Mouse (Mus musculus) ES-Bruce4 (cell line): ENCODE measurements at regions not wholly inside any gene's neighbourhood (a gene's known extent, or its start where the extent isn't known, plus 50 kb on each side); places are given as distances from the start of the nearest gene placed in this dataset.

Experiments used
- H3K27ac ChIP-seq: 2 replicates; pipeline ENCODE4 v1.5.1; 2012; ENCODE audit warnings: low read length, inconsistent platforms; ENCODE audit not compliant: insufficient read depth
- H3K27me3 ChIP-seq: 2 replicates; pipeline ENCODE4 v1.6.1; 2012; ENCODE audit warnings: mild to moderate bottlenecking, low read length, inconsistent platforms; ENCODE audit not compliant: control insufficient read depth, poor library complexity, insufficient read depth, severe bottlenecking
- H3K36me3 ChIP-seq: 2 replicates; pipeline ENCODE4 v1.6.1; 2012; ENCODE audit warnings: inconsistent platforms, mild to moderate bottlenecking, low read length, moderate library complexity; ENCODE audit not compliant: control insufficient read depth, poor library complexity, insufficient read depth, severe bottlenecking
- H3K4me1 ChIP-seq: one replicate; pipeline ENCODE4 v1.8.1; 2011; ENCODE audit warnings: low read length; ENCODE audit not compliant: control insufficient read depth, insufficient read depth
- H3K4me3 ChIP-seq: 2 replicates; pipeline ENCODE4 v1.5.1; 2011; ENCODE audit warnings: low read depth, mild to moderate bottlenecking, low read length
- H3K9ac ChIP-seq: 2 replicates; pipeline ENCODE4 v1.6.1; 2012; ENCODE audit warnings: low read depth, mild to moderate bottlenecking, inconsistent platforms; ENCODE audit not compliant: poor library complexity, severe bottlenecking
- H3K9me3 ChIP-seq: replicated peaks from 2 replicates; pipeline ENCODE4 v1.6.1; 2012; ENCODE audit warnings: mild to moderate bottlenecking, low read length, inconsistent platforms; ENCODE audit not compliant: control insufficient read depth, poor library complexity, insufficient read depth, severe bottlenecking
- CTCF ChIP-seq: IDR thresholded peaks from one replicate; pipeline ENCODE4 v1.8.1; 2011; ENCODE audit warnings: low read depth, low read length
- EP300 ChIP-seq: IDR thresholded peaks from 2 replicates; pipeline ENCODE4 v1.6.1; 2011; ENCODE audit warnings: low read depth, low read length; ENCODE audit not compliant: insufficient read depth
- POLR2A ChIP-seq: IDR thresholded peaks from one replicate; pipeline ENCODE4 v1.8.1; 2011; ENCODE audit warnings: low read length; ENCODE audit not compliant: insufficient read depth

DNA sequence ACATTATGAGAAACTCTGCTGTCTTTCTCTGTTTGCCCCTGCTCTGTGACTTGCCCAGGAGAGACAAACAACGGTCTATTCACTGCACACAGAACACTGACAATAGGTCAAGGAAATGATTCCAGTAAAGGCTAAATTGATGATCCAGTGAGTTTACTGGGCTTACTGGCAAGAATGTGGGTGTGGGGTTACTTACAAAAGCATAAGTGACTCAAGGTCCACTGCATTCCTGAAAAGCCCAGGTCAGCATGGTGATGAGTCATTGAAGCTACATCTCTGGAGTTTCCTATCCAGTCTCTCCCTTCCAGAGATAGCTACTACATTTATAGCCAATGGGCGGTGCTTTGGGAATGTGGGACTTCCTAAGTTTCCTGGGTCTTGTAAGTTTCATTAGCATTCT is 192.8 kb upstream of the Adamts5 start:
- Histone ChIP-seq H3K4me3 (no peak overlapping the region), H3K27me3 (no peaks in the 10 kb centered on the region), H3K27ac (no peak overlapping the region), H3K36me3 (no peaks in the 10 kb centered on the region), H3K9ac (no peak overlapping the region), H3K4me1 (no peaks in the 10 kb centered on the region), H3K9me3 (no peaks in the 10 kb centered on the region; the same call in 1 of the 2 replicates)
- TF ChIP-seq EP300 (no peak), POLR2A (no peak), CTCF (no peak)

DNA sequence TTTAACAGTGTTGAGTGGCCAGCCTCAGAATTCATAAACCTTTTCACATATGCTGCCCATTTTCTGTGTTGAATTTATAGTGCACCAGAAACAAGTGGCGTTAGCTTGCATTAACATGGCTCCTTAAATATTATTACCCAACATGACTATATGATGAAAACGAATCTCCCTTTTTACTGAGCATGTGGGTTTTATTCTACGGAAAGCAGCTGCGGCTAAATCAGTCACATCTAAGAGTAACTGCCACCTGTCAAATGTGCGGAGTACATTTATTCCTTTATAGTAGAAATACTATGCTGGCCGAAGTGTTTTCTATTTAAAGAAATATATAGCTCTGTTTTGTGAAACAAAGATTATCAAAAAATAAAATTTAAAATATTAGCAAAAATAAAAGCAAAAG is 188.5 kb upstream of the Adamts5 start:
- Histone ChIP-seq H3K4me1 (no peaks in the 10 kb centered on the region), H3K27ac (no peak overlapping the region), H3K9me3 (no peaks in the 10 kb centered on the region; the same call in 1 of the 2 replicates), H3K27me3 (no peaks in the 10 kb centered on the region), H3K9ac (no peak overlapping the region), H3K4me3 (no peak overlapping the region), H3K36me3 (no peaks in the 10 kb centered on the region)
- TF ChIP-seq EP300 = no peak
- TF ChIP-seq CTCF = no peak
- no peak for TF ChIP-seq POLR2A

DNA sequence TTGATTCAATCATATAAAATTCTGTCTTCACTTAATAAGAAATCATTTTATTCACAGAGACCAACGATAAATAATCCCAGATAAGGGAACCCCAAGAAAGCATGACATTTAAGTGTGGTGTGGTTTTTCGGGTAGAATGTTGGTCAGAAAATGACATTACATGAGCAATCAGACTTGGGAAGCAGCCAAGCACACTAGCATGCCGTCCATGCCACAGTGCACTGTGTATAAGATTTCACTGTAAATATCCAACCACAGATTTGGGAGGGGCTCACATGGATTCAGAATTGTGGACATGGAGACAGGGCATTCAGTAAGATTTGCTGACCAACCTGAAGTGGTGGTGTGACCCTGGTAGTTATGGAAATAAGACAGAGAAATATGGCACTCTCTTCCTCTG is 185.8 kb upstream of the Adamts5 start:
- H3K36me3 ChIP-seq = no peaks in the 10 kb centered on the region
- H3K9me3 ChIP-seq = no peaks in the 10 kb centered on the region; the same call in 1 of the 2 replicates
- no peak overlapping the region for H3K27ac ChIP-seq
- H3K27me3 ChIP-seq = no peaks in the 10 kb centered on the region
- no peaks in the 10 kb centered on the region for H3K4me1 ChIP-seq
- no peak overlapping the region for H3K4me3 ChIP-seq
- TF ChIP-seq EP300 (no peak), CTCF (no peak), POLR2A (no peak)
- H3K9ac ChIP-seq = no peak overlapping the region

DNA sequence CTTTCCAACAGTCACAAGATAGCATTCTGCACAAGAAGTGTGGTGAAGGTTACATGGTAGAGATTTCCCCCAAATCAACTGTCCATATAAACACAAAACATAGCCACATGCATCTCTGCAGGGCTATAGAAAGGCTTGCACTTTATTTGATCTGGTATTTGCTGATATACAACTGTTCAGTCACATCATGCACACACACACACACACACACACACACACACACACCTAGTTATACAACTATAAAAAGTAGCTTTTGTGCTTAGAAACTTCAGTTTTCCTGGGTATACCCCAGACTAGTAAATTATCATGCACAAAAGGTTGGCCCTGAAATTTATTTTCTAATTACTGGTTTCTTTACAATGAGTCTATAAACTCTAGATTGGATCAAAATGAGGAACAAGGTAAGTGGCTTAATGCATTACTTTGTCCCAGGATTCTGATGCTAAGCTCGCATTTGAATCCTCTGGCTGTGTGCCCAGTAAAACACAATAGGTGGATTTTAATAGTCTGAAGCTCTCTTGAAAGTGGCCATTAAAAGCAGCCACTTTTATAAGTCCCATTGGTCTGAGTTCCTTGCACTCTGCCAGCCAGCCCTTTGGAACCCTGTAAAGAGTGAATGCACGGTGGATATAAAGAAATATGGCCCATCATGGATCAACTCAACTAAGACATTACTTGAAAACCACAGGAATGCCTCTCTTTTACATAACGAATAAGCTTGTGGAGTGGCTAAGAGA is 166.2 kb upstream of the Adamts5 start:
- H3K4me1 ChIP-seq = no peaks in the 10 kb centered on the region
- no peak overlapping the region for H3K9ac ChIP-seq
- no peak overlapping the region for H3K27ac ChIP-seq
- no peaks in the 10 kb centered on the region for H3K27me3 ChIP-seq
- H3K36me3 ChIP-seq = no peaks in the 10 kb centered on the region
- no peak for TF ChIP-seq CTCF
- no peak for TF ChIP-seq EP300
- no peak for TF ChIP-seq POLR2A
- H3K9me3 ChIP-seq = no peaks in the 10 kb centered on the region
- H3K4me3 ChIP-seq = no peak overlapping the region

DNA sequence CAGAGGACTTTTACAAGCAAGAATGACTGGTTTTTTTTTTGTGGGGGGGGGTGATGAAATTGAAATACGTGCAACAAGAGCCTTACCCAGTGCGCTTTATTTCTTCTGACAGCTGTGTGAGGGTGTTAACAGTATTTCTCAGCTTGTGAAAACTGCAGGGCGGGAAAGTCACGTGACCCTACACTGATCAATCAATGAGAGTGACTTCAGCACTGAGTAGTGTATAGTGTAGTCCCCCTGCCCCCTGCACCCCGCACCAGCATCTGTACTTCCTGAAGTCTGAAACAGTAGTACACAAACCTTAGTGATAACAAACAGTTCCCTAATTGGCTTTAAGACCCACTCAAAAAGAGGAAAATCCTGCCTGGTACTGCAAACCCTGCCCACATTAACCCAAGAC is 158.5 kb upstream of the Adamts5 start:
- H3K27ac ChIP-seq = no peak overlapping the region
- H3K4me1 ChIP-seq = no peaks in the 10 kb centered on the region
- H3K4me3 ChIP-seq = no peak overlapping the region
- no peak for TF ChIP-seq POLR2A
- TF ChIP-seq EP300 = no peak
- TF ChIP-seq CTCF = no peak
- H3K9me3 ChIP-seq = no peaks in the 10 kb centered on the region
- no peak overlapping the region for H3K9ac ChIP-seq
- H3K36me3 ChIP-seq = no peaks in the 10 kb centered on the region
- no peaks in the 10 kb centered on the region for H3K27me3 ChIP-seq

DNA sequence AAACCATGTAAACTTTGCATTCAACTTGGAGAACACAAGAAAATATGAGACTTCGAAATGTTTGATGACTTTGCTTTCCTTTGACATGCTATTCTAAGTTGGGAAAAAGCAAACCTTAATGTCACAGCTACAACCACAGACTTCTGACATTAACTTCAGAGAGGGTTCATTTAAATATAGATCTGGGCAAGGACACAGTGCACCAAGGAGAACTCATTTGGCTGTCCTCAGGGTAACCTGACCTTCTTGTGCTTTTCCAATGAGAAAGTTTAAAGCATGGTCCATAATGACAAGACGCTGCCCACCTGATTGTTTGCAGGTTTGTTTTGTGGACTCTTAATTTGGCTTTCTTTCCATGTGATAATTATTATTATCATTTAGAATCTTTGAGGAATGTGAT is 143.1 kb upstream of the Adamts5 start:
- Histone ChIP-seq H3K36me3 (no peaks in the 10 kb centered on the region), H3K4me1 (no peaks in the 10 kb centered on the region), H3K27me3 (no peaks in the 10 kb centered on the region), H3K4me3 (no peak overlapping the region), H3K9me3 (no peaks in the 10 kb centered on the region), H3K27ac (no peak overlapping the region), H3K9ac (no peak overlapping the region)
- no peak for TF ChIP-seq CTCF
